Mouse (Mus musculus) induced T-regulatory cell, adult 2 months (primary cell): ENCODE data around the gene BC051142.

ENCODE experiments used
- DNase-seq: peaks from one replicate; pipeline ENCODE4 v3.0.0-alpha.2; 2012; ENCODE audit warnings: low read depth

BC051142 gene

DNA sequence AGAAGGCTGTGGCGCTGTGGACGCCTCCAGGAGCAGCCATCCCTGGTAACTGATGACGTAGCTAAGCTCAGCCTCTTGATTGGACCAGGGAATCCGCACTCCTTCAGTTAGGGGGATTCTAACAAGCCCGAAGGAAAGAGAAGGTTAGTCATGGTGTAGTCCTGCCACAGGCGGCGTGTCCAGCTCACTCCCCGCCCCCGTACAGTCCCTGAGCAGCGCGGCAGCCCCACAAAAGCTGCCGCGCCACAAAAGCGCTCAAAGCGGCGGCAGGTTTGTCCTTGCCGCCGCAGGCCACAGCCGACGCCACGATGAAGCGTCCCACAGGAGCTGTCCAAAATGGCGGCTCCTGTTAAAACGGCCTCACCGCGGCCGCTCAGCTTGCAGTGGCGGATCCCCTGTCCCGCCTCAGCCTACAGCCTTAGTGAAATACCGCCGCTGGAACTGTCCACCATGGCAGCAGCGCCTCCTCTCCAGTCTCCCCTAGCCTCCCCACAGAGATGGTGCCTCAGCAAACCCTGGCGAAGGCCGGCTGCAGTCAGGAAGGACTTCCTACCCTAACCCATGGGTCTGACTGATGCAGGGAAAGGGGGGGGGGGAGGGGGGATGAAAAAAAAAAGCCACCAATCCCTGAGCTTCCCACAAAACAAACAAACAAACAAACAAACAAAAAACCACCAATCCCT is at the start of gene BC051142:
Gene BC051142, plus strand, starts transcription at position 110 of the 683 bp plus-strand sequence.
- DNase-seq, result peak; percentile 83

DNA sequence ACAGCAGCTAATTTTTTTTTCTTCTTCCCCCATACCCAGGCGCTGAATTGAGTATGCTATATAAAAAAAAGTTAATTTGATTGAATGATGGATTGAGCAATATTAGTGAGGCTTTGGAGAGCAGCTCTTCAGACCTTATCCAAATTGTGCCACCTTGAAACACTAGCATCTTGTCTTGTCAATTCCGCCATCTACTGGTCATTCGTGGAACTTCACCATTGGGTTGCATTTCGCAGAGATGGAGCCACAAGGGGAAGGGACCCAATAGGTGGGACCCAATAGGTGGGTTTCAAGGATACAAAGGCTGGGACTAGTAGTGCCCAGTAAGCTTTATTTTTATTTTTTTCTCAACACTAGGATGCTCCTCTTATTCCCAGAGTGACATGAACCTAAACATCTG is 49.2 kb upstream of the BC051142 start:
- peak; percentile 94 for DNase-seq

GRCm38 (mm10) chr17:34354539-34354938 is 44.1 kb upstream of the BC051142 start, which contains the start of gene Btnl2:
Btnl2 (plus strand) TSS chr17:34354822.
- DNase-seq, result no peak

GRCm38 (mm10) chr17:34354940-34355339 is 43.7 kb upstream of the BC051142 start:
- peak; percentile 70 for DNase-seq

DNA sequence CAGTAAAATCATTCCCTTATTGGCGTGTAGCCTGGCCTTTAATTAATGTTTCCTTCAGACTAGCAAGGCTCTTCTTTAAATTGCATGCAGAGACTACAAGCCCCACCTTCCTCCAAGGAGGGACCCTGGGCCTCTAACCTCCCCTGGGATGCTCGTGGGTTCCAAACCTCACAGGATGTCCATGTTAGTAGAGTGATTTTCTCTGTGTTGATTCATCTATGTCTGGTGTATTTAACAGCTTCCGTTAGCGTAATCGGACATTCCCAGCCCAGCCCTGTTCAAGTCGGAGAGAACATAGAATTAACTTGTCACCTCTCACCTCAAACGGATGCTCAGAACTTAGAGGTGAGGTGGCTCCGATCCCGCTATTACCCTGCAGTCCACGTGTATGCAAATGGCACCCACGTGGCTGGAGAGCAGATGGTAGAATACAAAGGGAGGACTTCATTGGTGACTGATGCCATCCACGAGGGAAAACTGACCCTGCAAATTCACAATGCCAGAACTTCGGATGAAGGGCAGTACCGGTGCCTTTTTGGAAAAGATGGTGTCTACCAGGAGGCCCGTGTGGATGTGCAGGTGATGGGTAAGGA is 35.6 kb upstream of the BC051142 start:
- DNase-seq, result no peak

DNA sequence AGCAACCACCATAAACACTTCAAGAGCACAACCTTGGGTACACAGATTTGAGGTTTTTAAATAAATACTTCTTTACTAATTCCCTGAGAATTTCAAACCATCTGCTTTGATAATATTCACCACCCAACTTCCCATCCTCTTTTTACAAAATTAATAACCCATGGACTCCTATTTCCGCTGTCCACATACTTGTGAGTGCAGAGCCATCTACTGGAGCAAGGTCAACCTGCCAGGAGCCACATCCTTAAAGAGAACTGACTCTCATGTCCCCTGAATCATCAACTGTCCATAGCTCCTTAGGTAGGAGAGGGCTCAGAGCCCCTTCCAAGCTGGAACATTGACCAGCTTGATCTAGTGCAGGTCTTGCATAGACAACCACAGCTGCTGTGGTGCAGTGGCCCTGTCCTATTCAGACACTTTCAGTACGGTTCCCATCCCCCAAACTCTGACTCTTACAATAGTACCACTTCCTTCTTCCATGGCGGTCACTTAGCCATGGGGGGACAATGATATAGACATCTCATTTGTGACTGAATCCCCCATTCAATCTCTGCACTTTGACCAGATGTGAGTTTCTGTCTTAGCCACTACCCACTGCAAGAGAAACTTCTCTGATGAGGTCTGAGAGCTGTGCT is 34.8 kb upstream of the BC051142 start:
- DNase-seq, result no peak

DNA sequence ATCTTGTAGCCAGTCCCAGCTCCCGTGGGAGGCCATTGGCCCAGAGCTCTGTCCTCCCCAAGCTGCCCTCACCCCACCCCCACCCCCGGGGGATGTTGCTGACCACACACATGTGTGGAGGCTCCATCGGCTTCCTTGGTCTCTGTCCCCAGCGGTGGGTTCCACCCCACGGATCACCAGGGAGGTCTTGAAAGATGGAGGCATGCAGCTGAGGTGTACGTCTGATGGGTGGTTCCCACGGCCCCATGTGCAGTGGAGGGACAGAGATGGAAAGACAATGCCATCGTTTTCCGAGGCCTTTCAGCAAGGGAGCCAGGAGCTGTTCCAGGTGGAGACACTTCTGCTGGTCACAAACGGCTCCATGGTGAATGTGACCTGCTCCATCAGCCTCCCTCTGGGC is 33.6 kb upstream of the BC051142 start:
- no peak for DNase-seq

DNA sequence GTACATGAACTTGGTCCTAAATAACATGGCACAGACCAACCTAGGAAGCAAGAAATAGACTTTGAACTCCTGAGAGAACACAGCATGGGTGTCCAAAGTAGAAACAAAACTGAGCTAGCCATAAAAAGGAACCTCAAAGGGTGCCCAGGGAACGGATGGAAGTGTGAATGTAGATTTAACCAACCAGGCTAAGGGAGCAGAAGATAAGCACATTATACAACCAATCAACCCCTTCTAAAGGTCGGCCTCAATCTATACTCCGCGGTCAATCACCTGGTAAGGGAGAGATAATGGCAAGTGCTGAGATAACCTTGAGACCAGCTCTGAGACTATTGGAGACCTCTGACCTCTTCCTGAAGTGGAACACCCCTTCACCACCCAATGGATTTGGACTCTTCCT is 28.1 kb upstream of the BC051142 start:
- DNase-seq, result no peak

GRCm38 (mm10) chr17:34373055-34373709 is 25.4 kb upstream of the BC051142 start:
- DNase-seq, result no peak

DNA sequence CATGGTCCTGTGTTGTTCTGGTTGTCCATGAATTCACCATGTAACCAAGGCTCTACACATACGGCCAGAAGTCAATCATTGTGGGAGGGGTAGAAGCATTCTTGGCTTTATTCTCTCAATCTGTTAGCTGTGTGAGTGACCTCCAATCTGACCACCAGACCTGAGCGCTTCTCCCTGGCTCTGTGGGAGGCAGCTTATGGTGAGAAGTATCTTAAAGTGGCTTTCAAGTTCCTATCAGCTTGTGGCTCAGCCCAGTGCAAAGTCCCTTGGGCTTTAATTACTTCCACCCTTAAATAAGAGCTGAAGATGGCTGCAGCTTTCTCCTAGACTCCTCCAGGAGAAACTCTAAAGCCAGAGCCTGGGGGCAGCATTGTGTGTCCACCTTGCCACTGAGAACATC is 21.8 kb upstream of the BC051142 start, which contains the start of gene Btnl1:
Gene Btnl1, plus strand, starts transcription at position 286 of the 400 bp plus-strand sequence.
- no peak for DNase-seq

GRCm38 (mm10) chr17:34377450-34378209 is 21.0 kb upstream of the BC051142 start:
- DNase-seq, result no peak

- DNase-seq, result no peak
These were observed 19.9 kb upstream of the BC051142 start for GRCm38 (mm10) chr17:34378716-34379115.

- DNase-seq, result no peak
These were observed 19.2 kb upstream of the BC051142 start for GRCm38 (mm10) chr17:34379451-34379850.

- no peak for DNase-seq
These were observed 16.7 kb upstream of the BC051142 start for GRCm38 (mm10) chr17:34381876-34382275.

DNA sequence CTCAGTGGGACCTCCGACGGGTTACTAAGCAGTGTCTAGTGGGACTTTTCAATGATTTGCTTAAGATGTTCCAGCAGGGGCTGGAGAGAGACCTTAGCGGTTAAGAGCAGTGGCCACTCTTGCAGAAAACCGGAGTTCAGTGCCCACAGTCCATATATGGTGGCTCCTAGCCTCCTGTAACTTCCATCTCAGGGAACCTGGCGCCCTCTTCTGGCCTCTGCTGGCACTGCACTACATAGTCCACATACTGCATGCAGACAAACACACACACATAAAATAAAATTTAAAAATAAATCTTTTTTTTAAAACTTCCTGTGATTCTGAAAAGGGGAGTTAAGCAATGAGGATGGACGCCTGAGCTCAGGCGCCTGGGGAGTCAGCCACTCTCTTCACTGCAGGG is 15.4 kb upstream of the BC051142 start:
- DNase-seq, result peak; percentile 64

GRCm38 (mm10) chr17:34384699-34385098 is 13.9 kb upstream of the BC051142 start:
- DNase-seq, result no peak

DNA sequence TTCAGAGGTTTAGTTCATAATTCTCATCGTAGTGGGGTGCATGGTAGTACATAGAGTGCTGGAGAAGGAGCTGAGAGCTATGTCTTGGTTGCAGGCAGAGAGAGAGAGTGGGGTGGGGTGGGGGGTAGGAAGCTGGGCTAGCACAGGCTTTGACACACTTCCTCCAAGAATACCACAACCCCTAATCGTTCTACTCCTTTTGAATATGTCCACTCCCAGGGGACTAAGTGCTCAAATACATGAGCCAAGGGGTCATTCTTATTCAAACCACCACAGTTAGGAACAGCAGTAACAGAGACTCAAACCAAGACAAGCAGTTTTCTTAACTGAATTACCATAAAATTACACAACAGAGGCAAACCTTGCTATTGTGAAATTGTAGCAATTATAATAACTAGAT is 12.0 kb upstream of the BC051142 start:
- no peak for DNase-seq

- DNase-seq, result peak; percentile 64
These were observed 10.1 kb upstream of the BC051142 start for GRCm38 (mm10) chr17:34388513-34388912.

- DNase-seq, result no peak
These were observed 7.1 kb upstream of the BC051142 start for GRCm38 (mm10) chr17:34391507-34391906.

DNA sequence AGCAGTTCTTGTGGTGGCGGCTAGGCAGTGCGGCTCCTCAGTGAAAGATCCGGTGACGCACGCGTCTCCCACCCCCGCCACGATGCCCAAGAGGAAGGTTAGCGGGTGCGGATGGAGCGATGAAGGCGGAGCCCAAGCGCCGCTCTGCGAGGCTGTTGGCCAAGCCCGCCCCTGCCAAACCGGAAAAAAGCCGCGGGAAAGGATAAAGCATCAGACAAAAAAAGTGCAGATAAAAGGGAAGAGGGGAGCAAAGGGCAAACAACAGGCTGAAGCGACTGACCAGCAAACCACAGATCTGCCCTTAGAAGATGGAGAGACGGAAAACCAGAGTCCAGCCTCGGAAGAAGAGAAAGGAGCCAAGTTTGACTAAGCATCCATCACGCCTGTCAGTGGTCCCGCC is 6.3 kb upstream of the BC051142 start:
- DNase-seq, result peak; percentile 66

- no peak for DNase-seq
These were observed 1.3 kb upstream of the BC051142 start for GRCm38 (mm10) chr17:34397357-34397756.
